Mouse (Mus musculus) cerebellum, adult 11 months (tissue): ENCODE measurements at regions not wholly inside any gene's neighbourhood (a gene's known extent, or its start where the extent isn't known, plus 50 kb on each side); places are given as distances from the start of the nearest gene placed in this dataset.
A peak's percentile ranks its signal among the peaks of the same experiment; 100 is the strongest.

ENCODE experiments used
- DNase-seq: peaks from one replicate; pipeline ENCODE4 v3.0.0; 2022

DNA sequence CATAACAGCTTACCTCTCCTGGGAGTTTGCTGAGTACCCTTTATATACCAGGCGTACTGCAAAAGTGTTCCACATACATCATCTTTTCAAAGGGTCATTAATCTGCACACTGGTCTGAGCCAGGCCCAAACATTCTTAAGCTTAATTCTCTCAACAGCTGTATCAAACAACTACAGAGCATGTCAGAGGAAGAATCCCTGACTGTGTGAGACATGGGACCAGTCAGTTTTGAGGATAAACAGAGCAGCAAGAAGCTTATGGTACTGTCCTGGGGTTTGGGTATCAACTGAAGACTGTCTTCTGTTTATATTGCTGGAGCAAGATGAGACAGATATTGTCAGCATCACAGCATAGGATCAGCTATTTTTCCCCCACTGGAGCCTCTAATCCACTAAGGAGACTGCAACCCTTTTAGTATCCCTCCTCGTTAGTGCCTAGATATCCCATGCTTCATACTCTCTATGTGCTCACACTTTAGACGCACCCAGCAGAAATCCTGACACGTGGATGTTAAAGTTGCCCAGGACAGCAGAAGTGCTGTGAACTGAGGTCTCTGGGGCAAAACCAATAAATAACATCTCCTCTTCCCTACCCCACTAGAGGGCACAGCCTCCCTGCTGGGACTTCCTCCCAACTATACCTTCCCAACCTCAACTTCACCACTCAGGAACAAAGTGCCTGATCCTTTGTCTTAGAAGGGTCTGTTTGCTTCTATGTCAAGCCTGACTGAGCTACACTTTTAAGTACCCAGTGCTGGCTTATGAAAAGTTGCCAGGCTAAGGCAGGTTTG lies 271.6 kb downstream of the Gm826 start:
- no peak for DNase-seq

- DNase-seq, result no peak
These were observed 273.9 kb downstream of the Gm826 start for GRCm38 (mm10) chr2:160060091-160060490.

DNA sequence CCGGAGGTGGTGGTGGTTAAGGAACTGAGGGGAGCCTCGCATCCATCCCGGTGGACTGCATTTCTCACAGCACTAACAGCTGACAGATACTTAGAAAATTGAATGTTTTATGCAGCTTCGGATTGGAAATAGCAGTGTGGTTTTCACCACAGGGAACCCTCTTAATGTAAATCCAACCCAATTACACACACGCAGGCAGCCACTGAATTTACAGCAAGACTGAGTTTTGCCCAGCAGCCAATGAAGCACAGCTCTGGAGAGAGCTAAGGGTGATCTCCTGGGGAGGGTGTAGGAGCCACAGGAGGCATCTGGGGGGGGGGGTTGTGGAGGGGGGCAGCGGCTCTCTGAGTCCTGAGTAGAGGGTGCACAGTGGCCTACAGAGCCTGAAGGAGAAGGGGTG lies 276.8 kb downstream of the Gm826 start:
- DNase-seq, result no peak

DNA sequence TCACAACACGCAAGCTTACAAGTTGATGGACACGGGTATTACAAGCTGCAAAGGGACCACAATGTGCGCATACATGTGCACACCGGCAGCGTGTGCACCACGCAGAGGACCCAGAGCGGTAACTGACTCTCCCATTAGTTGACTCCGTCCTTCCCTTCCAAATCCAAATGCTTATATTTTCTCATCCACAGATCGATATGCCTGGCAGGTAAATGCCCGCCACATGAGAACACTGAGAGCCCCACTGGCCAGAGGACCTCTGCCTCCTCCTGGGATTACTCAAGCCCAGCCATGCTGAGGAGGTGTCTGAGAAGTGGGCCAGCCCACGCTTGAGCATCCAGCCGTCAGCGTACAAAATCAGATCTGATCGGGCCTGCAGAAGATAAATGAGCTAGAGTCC lies 279.6 kb downstream of the Gm826 start:
- no peak for DNase-seq

GRCm38 (mm10) chr2:160048286-160048685 lies 285.7 kb downstream of the Gm826 start:
- no peak for DNase-seq

- no peak for DNase-seq
These were observed 286.9 kb downstream of the Gm826 start for GRCm38 (mm10) chr2:160046881-160047543.

DNA sequence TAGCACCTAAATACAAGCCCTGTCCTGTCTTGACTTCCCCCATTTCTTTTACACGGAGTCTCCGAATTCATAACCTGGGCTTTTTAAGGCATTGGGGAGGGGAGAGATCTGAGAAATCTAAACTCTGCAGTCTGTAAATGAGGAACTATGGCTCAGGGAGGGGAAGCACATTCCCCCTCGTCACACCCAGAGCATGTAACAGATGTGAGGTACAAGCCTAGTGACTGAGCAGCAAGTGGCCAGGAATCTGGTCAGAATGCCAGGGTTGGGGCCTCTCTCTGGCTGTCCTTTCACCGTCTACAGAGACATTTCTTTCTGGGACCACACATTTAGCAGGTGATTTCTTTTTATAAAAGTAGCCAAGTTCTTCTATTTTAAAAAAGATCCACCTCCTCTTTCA lies 289.4 kb downstream of the Gm826 start:
- DNase-seq, result no peak

DNA sequence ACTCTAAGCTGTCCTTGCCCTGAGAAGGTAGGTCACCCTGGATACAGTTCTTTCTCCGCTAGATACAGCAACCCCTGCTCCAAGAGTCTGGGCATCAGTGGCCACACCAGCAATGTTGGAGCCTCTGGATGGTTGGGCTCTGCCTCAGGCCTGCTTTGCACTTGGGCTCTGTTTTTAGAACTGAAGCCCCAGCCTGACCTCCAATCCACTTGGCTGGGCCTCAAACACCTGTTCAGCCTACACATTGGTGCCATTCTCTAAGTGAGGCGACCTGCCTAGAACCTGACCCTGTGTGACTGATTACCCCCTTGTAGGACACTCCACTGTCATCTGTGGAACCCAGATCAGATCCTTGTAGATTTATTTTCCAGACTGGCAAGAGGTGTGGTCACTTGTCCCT lies 289.8 kb downstream of the Gm826 start:
- DNase-seq, result no peak

DNA sequence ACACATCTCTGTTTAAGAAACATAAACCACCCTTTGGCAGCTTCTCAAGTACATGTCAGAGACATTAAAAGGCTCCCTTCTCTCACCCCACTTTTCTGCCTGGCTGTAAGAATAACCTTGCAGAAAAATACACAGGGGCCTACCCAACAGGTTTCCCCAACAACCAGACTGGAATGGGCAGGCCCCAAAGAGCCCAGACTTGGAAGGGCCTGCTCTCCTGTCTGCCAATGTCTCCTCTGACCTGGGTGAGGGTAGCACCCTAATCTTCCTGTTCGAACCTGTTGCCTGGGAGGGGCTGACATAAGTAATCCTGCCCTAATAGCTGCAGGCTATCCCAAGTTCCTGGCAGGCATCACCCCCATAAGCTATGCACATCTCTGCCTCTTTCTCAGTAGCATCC lies 304.5 kb downstream of the Gm826 start:
- DNase-seq, result no peak

DNA sequence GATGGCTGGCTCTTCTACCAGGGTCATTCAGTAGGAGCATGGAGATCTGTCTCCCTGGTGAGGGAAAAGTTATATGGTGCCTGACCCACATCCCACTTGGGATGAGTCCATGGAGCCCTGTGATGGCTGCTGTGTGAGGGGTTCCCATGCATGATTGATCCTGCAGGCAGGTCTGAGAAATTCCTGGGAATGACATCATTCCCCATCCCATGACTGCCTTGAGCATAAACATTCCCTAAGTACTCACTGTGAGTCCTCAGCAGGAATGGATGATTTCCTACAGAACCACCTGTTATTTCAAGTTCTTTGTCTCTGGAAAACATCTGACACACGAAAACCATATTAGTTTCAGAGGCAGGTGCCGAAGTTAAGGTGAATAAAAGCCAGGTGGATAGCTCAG lies 305.5 kb downstream of the Gm826 start:
- no peak for DNase-seq

GRCm38 (mm10) chr2:160025911-160026310 lies 308.1 kb downstream of the Gm826 start:
- DNase-seq, result no peak

- DNase-seq, result no peak
These were observed 312.4 kb downstream of the Gm826 start for GRCm38 (mm10) chr2:160021541-160021940.

GRCm38 (mm10) chr2:160020876-160021275 lies 313.1 kb downstream of the Gm826 start:
- DNase-seq, result no peak

DNA sequence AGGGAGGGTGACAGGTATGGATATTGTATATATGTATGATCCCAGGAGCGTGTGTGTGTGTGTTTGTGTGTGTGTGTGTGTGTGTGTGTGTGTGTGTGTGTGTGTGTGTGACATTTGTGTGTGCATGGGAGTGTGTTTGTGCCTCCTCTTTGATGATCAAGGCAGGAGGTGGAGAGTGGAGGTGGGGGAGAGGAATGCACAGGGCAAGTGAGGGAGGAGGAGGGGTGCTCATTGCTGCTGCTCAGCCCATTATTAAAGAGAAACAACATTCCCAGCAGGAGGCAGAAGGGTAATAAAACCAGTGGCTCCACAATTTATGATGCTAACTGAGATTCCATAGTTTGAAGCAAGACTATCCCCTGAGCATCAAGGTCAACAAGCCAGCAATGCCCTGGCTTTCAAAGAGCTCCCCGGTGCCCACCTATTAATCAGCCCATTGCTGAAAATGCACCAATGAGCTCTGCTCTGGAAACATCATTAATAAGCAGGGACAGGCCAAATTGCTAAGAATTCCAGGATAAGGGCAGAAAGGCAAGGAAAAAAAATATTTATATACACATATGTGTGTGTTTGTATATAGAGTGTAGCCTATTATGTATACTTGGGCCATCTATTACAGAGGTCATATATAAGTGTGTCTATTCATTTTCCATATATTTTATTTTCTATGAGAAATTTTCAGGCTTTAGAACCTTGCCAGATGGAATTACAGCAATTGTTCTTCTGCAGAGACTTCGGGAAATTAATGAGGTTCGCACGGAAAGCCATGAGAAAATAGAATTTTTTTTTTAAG lies 316.7 kb downstream of the Gm826 start:
- no peak for DNase-seq

- DNase-seq, result no peak
These were observed 322.5 kb downstream of the Gm826 start for GRCm38 (mm10) chr2:160011421-160011820.

DNA sequence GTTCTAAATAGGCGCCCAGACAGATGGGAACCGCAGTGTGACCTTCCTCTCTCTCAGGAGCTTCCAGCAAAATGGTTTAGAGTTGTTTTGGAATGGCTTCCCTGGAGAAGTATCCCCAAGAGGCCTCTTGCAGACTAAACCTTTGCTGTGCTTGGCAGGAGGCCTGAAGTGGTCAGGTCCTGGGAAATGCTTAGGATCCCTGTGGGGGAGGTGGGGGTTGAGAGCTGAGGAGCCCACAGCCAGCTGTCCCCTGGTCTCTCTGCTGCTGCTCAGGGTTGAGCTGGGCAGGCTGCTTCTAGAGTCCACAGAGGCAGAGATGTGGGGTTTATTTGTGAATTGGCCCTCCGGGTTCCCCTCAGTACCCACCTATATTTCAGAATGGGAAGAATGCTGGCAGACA lies 331.3 kb downstream of the Gm826 start:
- DNase-seq, result no peak

GRCm38 (mm10) chr2:160000449-160000848 lies 333.5 kb downstream of the Gm826 start:
- peak; percentile 0 for DNase-seq

- no peak for DNase-seq
These were observed 336.6 kb downstream of the Gm826 start for GRCm38 (mm10) chr2:159997395-159997794.

GRCm38 (mm10) chr2:159994490-159994889 lies 339.5 kb downstream of the Gm826 start:
- DNase-seq, result no peak

DNA sequence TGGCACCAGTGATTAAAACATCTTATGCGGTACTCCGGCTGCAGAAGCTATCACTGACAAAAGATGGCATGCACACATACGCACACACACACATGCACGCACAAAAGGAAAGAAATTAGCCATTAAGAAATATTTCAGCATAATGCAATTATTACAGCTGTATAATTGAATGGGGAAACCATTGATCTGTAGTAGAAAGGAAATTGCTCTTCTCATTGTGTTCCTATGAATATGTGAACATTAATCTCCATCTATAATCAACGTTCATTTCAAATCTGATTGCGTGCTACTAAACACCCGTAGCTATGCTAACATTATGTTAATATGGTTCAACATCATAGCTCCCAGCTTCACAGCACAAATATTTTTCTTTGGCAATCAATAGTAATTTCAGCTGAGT lies 347.2 kb downstream of the Gm826 start:
- DNase-seq, result no peak

DNA sequence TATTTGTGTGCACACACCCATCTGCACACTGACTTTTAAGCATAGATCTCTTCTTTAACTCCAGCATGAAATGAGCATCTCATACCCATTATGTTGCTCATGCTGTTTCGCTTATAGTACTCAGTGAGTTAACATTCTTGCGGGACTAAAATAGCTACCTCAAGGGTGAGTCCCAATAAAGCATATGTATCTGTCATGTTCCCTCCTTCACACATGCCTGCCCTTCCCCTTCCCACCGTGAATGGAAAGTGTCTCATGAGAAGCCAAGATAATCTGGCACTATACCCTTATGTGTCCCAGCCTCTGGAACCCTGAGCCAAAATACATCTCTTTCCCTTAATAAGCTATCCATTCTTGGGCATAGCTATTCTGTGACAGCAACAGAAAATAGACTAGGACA lies 352.3 kb downstream of the Gm826 start:
- no peak for DNase-seq

- no peak for DNase-seq
These were observed 383.6 kb downstream of the Gm826 start for GRCm38 (mm10) chr2:159950369-159950768.

- DNase-seq, result no peak
These were observed 384.9 kb downstream of the Gm826 start for GRCm38 (mm10) chr2:159949046-159949445.

GRCm38 (mm10) chr2:159930744-159931143 lies 403.2 kb downstream of the Gm826 start:
- no peak for DNase-seq
